22 mouse cellular contexts compared by ENCODE assay signal in the genomic region with DNA sequence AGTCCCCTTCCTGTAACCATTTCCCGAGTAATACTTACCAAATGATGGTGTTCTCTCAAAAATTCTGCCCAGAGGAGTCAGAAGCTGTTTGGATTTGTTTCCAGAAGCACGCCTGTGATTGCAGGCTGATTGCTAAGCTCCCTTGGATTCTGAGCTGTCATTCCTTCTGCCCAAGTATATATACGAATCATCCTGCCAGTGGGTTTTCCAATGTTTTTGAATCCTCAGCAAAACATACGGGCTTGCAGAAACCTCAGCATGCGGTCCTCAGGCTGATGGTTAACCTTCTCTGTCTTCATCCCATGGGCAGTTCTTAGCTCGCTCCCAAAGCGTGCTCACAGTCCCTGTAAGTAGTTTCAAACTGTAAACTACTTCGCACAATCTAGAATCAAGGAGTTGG.
"Had no signal": no experiment of that assay in that cellular context is flagged by ENCODE, and none has a peak within 500 bp of the region (broad histone marks: within the 10 kb centered on the region; RNA-seq: fewer than 3 reads in every experiment).

No protein-coding gene starts in this region.

- H3K27ac ChIP-seq: kidney, embryonic 15.5 days; limb, embryonic 12.5 days; limb, embryonic 15.5 days; liver, embryonic 14.5 days; midbrain, embryonic 13.5 days; neural tube, embryonic 13.5 days had no signal

- H3K4me1 ChIP-seq: limb, embryonic 15.5 days; midbrain, embryonic 13.5 days; neural tube, embryonic 13.5 days had no signal

- H3K36me3 ChIP-seq: limb, embryonic 12.5 days; limb, embryonic 15.5 days; neural tube, embryonic 13.5 days had no signal

- H3K9me3 ChIP-seq: kidney, embryonic 15.5 days; limb, embryonic 15.5 days had no signal

- H3K9ac ChIP-seq: kidney, embryonic 15.5 days; limb, embryonic 12.5 days; limb, embryonic 15.5 days; liver, embryonic 14.5 days; liver, postnatal 0 days; lung, embryonic 14.5 days; midbrain, embryonic 13.5 days; neural tube, embryonic 13.5 days had no signal

- H3K27me3 ChIP-seq: kidney, embryonic 15.5 days; limb, embryonic 12.5 days; limb, embryonic 15.5 days; midbrain, embryonic 13.5 days; neural tube, embryonic 13.5 days had no signal

- ATAC-seq: liver, postnatal 0 days; midbrain, embryonic 13.5 days; midbrain, embryonic 16.5 days had no signal

- H3K4me3 ChIP-seq: kidney, embryonic 15.5 days; limb, embryonic 12.5 days; limb, embryonic 15.5 days; midbrain, embryonic 13.5 days; myocyte; neural tube, embryonic 13.5 days had no signal

- DNase-seq: kidney, adult 8-10 months; kidney, postnatal 14 days; kidney, postnatal 4 days; left cerebral cortex, postnatal 4 days; liver, postnatal 0 days; lung, embryonic 14.5 days; lung, postnatal 10 days; lung, postnatal 4 days; retina, postnatal 1 day; right cerebral cortex, postnatal 25 days; spleen, adult 18-20 months; thymus, adult 18-20 months; thymus, postnatal 36 days had no signal

- H3K4me2 ChIP-seq: kidney, embryonic 15.5 days; limb, embryonic 12.5 days; limb, embryonic 15.5 days; liver, embryonic 11.5 days; lung, embryonic 14.5 days; midbrain, embryonic 13.5 days; neural tube, embryonic 13.5 days had no signal
